Mouse (Mus musculus): Measurements from ENCODE around the gene Adora1.

Adora1 gene

DNA sequence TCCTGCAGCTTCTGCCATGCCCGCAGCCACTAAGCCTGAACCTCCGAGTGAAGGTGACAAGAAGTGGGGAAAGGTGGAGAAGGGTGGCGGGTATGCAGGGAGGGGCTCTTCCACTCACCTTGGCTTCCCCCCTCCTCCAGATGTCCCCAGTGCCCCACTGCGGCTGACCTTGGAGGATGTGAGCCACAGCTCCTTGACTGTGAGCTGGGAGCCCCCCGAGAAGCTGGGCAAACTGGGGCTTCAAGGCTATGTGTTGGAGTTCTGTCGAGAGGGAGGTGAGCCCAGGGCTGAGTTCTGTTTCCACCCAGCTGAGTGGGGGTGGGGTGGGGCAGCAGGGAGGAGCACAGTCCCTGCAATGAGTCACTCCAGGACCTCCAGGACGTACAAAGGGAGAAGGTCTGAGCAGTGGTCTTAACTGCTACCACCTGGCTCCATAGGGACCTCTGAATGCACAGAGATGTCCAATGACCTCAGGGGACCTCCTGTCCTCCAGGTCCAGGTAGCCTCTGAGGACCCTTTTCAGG, 41.5 kb downstream of the Adora1 start:
- DNase-seq (ENCODE audit: low read depth) = peak; percentile 14

DNA sequence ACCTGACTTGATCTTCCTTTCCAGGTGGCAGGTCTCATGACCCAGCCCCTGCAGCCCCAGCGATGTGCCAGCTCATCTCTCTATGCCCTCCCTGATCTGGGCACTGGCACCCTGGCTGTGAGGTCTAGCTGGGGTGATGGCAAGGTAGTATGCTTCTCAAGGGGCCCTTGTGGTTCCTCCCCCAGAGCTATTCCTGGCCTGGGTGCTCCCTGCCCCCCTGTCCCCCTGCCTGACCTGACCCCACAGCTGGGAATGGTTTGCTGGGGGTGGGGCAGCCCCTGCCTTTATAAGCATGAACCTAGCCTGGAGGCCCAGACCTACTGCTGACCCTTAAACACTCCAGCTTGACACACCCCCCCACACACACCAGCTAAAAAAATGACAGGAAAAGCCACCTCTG, 42.1 kb downstream of the Adora1 start, which contains the start of gene Mybph:
TSS of gene Mybph (plus strand) at position 323 of the 400 bp plus-strand sequence.
- no peak for DNase-seq (ENCODE audit: low read depth)

- no peak for DNase-seq (ENCODE audit: low read depth)
These were observed 43.2 kb downstream of the Adora1 start for GRCm38 (mm10) chr1:134192024-134192423.

- DNase-seq (ENCODE audit: low read depth) = no peak
These were observed 44.0 kb downstream of the Adora1 start for GRCm38 (mm10) chr1:134191192-134191591.

DNA sequence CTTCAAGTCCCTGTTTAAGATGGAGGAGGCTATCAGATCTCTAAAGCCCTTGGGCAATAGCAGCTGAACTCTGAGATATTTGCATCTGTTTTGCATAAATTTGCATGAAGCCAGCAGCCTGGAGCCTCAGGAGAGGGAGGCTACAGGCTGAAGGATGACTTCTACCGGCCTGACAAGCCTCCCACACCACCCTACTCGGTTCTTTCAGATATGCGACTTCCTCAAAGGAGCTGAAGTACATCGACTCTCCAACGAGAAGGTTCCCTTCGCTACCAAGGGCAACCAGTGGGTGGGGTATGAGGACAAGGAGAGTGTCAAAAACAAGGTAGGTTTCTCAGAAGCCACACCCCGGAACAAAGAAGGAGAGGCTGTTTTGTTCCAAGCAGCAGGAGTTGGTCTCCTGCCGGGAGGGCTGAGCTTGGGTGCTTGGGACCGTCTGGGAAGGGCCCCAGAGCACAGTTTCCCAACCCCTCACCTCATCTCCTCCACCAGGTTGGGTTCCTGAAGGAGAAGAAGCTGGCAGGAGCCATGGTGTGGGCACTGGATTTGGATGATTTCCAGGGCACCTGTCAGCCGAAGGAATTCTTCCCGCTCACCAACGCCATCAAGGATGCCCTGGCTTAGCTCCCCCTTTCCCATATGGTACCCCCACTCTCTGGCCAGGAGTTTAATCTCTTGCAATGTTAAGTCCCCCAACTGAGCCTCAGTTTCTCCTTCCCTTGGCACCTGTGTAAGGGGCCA, 46.1 kb downstream of the Adora1 start:
- DNase-seq (ENCODE audit: low read depth) = no peak

DNA sequence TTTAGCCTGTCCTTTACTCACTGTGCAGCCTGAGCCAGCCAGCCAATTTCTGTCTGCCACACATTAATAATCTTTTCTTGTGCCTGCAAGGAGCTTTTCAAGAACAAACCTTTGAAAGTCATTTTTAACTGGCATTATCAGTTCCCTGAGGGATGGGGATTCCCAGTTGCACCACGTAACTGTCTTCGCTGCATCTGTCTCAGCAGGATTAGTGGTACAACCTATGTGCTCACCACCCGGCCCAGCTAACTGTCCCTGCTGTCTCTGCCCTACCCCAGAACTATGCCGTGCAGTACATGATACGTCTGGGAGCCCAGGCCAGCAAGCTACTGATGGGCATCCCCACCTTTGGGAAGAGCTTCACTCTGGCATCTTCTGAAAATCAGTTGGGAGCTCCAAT, 47.0 kb downstream of the Adora1 start:
- no peak for DNase-seq (ENCODE audit: low read depth)

DNA sequence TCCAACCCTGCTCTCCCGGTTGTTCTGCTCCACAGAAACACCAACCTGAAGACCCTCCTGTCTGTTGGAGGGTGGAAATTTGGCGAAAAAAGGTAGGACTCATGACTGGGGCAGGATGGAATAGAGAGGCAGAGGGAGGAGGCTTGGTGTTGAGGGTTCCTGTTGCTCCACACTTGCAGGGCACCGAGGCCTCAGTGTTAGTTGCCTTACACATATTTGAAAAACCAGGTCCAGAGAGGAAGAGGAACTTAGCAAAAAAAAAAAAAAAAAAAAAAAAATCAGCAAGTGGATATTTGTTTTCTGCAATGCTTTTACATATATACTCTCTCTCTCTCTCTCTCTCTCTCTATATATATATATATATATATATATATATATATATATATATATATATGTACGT, 51.1 kb downstream of the Adora1 start:
- DNase-seq (ENCODE audit: low read depth) = no peak

- peak; percentile 12 for DNase-seq (ENCODE audit: low read depth)
These were observed 53.2 kb downstream of the Adora1 start, which contains the start of gene Chil1 for GRCm38 (mm10) chr1:134182025-134182424. TSS of gene Chil1 (plus strand) at chr1:134182176.

GRCm38 (mm10) chr1:134177976-134178375, 57.3 kb downstream of the Adora1 start:
- DNase-seq (ENCODE audit: low read depth) = no peak

- no peak for DNase-seq (ENCODE audit: low read depth)
These were observed 62.1 kb downstream of the Adora1 start for GRCm38 (mm10) chr1:134173081-134173480.

GRCm38 (mm10) chr1:134168985-134169697, 66.1 kb downstream of the Adora1 start:
- DNase-seq (ENCODE audit: low read depth) = no peak

DNA sequence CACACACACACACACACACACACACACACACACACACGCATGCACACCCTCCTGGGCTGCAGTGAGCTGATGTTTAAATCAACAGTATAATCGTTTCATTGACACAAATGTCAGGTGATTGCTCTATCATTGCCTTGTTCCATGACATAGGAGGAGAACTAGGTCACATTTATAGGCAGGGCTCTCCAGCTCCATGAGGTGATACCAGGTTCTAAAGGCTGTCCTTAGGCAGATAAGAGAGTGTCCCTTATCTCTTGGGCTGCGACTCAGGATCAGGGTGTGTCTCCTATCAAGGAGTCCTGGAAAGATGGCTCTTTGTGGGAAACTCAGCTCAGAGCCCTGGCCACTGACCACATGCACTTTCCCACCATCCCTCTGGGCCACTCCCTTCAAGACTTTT, 66.7 kb downstream of the Adora1 start:
- no peak for DNase-seq (ENCODE audit: low read depth)

- DNase-seq (ENCODE audit: low read depth) = no peak
These were observed 67.6 kb downstream of the Adora1 start for GRCm38 (mm10) chr1:134167416-134168305.

- DNase-seq (ENCODE audit: low read depth) = no peak
These were observed 68.7 kb downstream of the Adora1 start for GRCm38 (mm10) chr1:134166547-134166946.

- no peak for DNase-seq (ENCODE audit: low read depth)
These were observed 70.8 kb downstream of the Adora1 start for GRCm38 (mm10) chr1:134164454-134164853.

GRCm38 (mm10) chr1:134163476-134163875, 71.8 kb downstream of the Adora1 start:
- DNase-seq (ENCODE audit: low read depth) = no peak

- no peak for DNase-seq (ENCODE audit: low read depth)
These were observed 72.6 kb downstream of the Adora1 start for GRCm38 (mm10) chr1:134162510-134163225.

GRCm38 (mm10) chr1:134161399-134161798, 73.8 kb downstream of the Adora1 start:
- no peak for DNase-seq (ENCODE audit: low read depth)

GRCm38 (mm10) chr1:134160404-134160803, 74.8 kb downstream of the Adora1 start:
- DNase-seq (ENCODE audit: low read depth) = no peak

- peak; percentile 22 for DNase-seq (ENCODE audit: low read depth)
These were observed 80.6 kb downstream of the Adora1 start for GRCm38 (mm10) chr1:134154655-134155054.

DNA sequence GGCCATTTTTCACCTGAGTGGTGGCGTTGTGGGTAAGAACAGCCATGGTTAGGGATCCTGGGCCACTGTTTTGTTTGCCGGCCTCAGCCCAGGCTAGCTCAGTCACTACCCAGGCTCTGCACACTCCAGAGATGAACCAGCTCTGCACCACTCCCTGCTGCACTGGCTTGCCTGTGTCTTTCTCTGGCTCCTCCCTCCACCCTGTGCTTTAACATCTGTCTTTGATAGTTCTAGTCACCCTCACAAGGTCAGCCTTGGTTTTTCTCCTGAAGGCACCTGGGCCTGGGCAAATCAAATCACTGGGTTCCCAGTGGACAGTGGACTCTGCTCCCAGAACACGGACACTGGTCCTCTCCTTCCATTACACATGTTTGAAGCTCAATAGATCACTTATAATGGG, 81.1 kb downstream of the Adora1 start:
- DNase-seq (ENCODE audit: low read depth) = no peak
